Mouse (Mus musculus): ENCODE measurements around the gene Ubald2.
"Not testable (repeated sequence)": the region's sequence is repeated elsewhere in the genome, so short reads cannot be mapped to it uniquely, and the experiment has no call there.

The Ubald2 gene

DNA sequence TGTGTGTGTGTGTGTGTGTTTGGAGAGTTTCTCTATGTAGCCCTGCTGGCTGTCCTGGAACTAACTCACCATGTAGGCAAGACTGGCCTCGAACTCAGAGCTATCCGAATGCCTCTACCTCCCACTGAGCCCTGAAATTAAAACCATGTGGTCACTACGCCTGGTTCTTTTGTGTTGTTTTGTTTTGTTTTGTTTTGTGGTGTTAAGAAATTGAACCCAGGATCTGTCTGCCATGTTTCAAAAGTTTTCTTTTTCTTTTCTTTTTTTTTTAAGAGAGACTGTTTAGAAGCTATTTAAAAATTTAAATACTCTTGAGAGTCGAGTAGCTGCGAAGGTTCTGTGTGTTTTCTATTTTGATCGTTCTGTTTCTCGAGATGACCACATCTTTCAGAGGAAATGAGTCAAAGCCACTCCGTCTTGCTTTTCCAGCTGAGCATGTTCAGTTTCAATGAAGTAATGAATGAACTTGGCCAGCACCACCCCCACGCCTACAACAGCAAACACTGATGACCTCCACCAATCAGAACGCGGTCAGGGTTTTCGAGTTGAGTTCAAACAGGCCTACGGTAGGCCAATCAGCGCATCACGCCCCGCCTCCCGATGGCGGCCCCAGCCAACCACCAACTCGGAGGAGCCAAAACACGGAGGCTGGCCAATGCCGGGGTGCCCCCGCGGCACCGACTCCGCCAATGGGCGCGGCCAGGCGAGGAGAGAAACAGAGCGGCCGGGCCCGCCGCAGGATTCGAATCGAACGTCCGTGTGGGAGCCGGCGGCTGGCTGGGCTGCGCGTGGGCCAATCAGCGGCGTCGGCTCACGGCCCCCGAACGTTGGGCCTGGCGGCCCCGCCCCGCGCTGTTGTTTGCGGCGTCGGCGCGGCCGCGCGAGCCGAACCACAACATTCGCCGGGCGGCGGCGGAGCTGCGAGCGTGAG, at the start of gene Ubald2:
Ubald2 (plus strand) TSS at position 739 of the 931 bp plus-strand sequence.
- DNase-seq (ENCODE audit: low read depth, low spot score) = peak; percentile 100

DNA sequence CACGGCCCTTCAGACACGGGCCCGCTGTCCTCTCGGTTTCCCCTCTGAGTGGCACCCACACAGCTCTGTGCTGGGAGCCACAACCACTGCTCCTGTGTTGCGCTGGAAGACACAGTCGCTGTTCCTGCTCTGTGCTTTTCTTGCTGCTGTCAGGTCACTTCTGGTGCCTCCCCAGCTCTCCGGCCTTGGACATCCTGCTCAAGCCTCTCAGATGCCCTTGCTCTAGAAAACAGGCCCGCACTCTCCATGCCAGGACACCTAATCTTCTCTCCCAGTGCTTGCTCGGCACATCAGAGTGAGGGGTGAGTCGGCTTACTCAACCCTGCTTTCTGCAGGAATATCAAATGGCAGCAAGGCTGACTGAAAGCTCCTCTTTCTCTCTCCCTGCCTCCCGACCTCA, 49.7 kb upstream of the Ubald2 start:
- no peak for DNase-seq (ENCODE audit: low read depth, low spot score)

DNA sequence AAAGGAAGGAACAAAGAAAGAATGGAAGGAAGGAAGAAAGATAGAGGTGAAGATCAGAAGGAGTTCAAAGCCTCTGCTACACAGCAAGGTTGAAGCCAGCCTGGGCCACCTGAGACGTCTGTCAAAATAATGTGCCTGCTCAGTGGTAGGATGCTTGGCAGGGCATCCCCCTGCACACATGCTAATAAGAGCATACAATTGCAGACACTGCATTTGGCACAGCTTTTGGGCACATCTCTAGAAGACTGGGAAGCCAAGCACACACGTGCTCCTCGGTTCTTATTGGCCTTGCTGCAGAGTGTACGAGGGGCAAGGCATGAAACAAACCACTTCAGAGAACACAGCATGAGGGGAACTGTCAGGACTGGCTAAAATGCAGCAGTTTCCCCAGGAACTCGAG, 47.9 kb upstream of the Ubald2 start:
- no peak for DNase-seq (ENCODE audit: low read depth, low spot score)

DNA sequence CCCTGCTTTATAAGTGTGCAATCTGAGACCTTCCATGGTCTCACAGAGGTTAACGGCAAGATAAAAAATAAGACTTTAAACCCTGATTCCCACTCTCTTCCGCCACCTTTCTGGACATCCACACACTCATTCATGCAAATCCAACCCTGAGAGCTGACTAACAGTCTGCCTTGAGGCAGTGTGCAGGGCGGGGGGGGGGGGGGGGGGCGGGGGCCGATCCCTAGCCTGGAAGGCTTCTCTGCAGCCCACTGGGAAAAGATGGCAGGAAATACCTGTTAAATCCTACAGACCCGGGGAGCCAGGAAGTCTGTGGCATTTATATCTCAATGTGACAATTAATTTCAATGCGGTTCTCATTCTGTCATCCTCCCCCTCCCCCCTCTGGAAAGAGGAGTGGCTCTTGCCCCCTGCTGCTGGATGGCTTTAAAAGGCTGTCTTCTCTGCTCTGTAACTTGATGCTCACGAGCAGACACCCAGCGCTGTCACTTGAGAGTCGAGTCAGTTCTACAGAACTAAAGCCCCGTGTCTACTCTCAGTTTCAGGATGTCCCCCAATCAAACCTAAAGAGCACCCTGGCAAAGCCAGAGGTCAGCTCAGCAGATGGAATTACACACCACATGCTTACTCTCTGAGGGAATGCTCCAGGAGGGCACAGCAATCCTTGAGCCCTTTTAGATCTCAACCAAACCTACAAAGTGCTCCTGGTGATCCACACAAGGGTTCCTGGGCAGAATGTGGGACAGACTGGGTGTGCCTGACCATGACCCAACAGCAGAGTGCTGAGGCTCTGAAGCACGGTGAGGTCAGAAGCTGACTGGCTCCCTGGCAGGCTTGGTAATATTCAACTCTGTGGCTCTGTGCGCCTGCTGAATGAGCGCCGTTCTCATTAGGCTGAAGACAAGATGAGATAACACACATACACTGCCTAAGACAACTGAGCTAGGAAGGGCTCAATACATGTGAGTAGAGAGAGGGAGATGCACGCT, 46.5 kb upstream of the Ubald2 start:
- peak; percentile 89 for DNase-seq (ENCODE audit: low read depth, low spot score)

DNA sequence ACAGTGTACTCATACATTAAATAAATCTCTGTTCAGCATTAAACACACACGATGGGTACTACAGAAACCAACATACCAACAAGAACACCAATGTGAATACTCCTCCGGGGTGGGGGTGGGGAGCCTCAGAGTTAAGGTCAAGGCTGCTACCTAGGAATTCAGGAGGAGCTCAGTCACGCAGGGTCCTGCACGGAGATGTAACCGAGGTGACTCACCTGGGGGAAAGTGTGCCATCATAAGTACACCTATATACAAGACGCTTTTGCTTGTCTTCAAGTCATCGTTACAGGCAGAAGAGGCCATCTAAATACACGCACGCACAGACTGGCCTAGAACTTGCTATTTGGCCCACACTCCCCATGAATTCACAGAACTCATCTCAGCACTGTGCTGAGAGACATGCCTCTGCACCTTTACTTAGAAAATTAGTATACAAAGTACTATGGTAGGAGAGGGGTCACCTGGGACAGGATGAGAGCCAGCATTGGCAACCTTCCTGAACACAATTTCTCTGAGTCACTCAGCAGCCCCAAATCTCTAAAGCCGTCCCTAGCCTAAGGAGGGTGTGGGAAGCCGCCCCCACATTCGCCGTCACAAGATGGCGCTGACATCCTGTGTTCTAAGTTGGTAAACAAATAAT, 44.9 kb upstream of the Ubald2 start:
- DNase-seq (ENCODE audit: low read depth, low spot score) = no peak

DNA sequence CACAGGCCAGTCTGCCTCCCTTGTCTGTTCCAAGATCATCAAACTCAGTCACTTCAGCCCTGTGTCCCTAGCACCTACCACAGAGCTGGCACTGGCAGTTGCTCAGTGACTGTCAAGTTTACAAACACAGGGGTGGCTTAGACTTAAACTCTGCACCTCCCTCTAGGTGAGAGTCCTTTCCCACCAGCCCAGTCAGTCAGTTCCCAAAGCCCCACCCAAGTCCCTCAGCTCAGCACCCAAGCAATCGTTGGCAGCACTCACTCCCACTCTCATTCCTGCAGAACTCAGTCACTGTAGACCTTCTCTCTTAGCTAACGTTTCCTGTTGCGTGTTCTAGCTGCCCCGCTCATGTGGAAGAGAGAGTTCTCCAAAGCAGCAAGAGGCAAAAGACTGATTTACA, 39.1 kb upstream of the Ubald2 start:
- DNase-seq (ENCODE audit: low read depth, low spot score) = no peak

DNA sequence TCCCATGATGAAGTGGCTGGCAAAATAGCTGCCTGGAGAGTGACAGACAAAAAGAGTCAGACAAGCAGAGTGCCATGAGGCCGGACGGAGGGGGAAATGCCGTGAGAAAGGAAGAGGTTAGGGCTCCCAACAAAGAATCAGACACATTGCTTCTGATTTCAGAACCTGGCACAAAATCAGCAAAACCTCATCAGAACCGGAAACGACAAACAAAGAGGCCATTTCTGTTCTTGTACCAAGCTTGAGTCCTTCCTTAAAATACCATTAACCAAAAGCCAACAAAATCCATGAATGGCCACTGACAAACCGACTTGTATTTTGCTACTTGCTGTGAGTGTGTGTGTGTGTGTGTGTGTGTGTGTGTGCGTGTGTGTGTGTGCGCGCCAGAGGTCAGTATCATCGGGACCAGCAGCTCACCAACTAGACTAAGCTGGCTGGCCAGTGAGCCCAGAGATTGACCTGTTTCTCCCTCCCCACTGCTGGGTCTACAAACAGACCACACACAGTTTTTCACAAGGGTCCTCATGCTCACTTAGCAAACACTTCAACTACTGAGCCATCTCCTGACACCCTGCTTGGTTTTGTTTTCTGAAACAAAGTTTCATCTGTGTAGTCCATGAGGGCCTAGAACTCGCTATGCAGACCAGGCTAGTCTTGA, 37.5 kb upstream of the Ubald2 start:
- no peak for DNase-seq (ENCODE audit: low read depth, low spot score)

DNA sequence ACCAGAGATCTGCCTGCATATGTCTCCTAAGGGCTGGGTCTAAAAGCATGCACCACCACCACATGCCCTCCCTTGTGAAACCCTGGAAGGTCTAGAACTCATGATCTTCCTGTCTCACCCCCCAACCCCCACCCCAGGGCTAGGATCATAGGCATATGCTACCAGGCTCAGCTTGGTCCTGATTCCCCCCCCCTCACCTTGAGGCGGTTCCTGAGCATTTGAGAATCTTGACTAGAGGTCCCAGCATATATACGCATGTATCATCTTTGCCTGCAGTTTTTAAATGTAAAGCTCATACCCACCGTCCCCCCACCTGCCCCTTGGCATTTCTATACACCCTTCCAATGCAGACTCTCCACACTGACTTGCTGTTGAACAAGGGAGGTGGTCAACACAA, 37.0 kb upstream of the Ubald2 start:
- DNase-seq (ENCODE audit: low read depth, low spot score) = no peak

DNA sequence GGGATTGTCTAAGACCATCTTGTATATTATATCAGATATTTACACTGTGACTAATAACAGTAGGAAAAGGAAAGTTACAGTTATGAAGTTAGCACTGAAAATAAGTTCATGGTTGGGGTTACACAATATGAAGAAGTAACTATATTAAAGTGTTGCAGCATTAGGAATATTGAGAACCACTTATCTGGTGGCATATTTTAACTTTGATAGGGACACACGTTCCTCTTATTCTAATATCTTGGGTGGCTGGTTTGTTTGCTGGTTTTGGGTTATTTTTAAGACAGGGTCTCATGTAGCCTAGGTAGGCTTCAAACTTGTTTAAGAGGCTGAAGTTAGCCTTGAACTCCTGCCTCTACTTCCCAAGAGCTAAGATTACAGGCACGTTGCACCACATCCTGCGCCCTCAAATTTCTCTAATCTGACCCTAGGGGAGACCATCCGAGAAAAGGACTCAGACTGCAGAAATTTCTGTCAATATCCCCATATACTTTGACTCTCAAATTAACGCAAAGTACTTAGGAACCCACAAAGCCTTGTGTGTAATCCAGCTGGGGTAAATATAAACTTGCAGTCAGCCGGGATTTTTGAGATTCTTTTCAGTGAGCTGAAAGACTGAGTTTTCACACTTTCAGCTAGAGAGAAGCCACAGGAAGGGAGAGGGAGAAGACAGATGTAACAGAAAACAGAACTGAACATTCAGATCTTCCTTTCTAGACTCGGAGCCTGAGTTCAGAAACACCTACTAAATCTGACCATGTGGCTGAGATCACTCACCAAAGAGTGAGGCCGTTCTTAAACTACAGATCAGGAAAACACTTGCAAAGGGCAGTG, 36.2 kb upstream of the Ubald2 start:
- no peak for DNase-seq (ENCODE audit: low read depth, low spot score)

DNA sequence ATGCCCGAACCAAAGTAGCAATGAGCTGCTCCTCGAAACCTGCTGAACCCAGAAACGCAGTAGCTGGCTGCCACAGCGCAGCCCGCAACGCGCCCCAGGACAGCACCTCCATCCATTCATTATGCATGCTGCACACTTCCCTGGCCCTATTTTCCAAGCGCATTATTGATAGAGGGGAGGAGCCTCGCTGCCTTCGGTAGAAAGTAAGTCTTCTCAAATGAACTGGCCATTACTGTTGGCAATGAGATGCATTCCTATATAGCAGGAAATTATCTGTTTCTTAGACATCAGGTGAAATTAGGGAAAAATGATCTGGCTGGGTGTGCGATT, 35.6 kb upstream of the Ubald2 start:
- DNase-seq (ENCODE audit: low read depth, low spot score) = no peak

DNA sequence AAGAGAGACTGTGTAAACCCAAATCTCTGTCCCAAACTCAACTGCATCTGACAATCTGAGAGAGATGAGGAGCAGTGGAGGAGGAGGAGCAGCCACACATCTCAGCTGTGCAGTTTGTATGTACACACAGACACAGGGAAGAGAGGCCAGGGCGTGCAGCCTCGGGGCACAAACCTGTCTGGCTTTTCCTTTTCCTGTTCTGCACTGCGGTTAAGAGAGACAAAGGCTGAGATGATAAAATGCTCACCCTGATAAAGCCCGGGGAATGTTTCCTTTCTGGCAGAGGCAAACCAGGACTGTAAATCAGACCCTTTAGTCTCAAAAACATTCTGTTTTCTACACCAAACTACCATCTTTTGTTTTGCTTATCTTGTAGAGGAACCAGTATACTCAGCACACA, 33.3 kb upstream of the Ubald2 start:
- DNase-seq (ENCODE audit: low read depth, low spot score) = no peak

DNA sequence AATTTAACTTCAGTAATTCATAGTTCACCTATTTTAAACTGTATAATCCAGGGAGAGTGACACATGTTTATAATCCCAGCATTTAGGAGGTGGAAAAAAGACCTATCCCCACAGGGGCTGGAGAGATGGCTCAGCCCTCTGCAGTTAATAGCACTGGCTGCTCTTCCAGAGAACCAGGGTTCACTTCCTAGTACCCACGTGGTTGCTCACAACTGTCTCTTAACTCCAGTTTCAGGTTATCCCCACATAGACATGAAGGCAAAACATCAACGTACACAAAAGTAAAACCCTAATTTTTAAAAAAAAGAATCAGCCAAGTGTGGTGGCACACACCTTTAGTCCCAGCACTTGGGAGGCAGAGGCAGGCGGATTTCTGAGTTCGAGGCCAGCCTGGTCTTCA, 28.3 kb upstream of the Ubald2 start:
- DNase-seq (ENCODE audit: low read depth, low spot score) = no peak

DNA sequence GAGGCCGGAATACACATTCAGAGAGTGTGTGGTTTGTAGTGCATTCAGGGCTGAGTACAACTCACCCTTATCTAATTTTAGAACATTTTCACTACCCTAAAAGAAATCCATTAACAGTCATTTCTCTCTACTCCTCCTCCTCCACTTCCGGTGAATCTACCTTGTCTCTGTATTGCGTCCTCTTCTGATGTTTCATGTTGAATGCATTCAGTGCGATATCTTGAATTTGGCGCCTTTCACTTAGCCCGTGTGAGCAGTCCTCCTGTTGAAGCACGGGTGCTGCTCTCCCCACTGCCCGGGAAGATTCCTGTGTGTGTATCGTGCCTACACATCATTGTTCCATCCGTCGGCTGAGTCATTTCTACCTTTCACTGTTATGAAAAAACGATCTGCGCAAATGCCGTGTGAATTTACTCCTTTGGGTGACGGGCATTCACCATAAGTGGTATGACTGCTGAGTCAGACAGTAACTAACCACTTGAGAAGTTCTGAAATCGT, 27.6 kb upstream of the Ubald2 start:
- no peak for DNase-seq (ENCODE audit: low read depth, low spot score)

DNA sequence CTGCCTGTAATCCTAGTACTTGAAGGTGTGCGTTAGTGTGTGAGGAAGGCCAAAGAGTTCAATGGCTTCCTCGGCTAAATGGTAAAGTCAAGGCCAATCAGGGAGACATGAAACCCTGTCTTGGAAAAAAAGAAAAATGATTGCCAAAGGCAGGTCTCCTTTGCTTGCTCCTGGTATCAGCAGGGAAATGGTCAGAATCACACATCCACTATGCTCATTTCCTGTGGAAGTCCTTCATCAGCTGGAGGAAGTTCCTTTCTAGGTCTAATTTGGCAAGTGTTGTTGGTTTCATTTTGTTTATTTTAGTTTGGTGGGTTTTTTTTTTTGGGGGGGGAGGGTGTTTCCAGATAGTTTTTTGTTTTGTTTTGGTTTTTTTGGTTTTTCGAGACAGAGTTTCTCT, 24.9 kb upstream of the Ubald2 start:
- DNase-seq (ENCODE audit: low read depth, low spot score) = no peak

DNA sequence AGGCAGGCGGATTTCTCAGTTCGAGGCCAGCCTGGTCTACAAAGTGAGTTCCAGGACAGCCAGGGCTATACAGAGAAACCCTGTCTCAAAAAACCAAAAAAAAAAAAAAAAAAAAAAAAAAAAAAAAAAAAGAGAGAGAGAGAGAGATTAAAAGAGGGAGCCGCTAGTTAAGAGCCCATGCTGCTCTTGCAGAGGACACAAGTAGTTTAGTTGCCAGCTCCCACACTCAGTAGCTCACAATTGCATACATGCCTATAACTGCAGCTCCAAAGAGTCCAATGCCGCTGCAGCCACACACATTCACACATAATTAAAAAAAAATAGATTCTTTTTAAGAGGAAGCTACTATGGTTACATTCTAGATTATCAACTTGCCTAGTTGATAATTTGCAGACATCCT, 23.5 kb upstream of the Ubald2 start:
- not testable (repeated sequence) for DNase-seq (ENCODE audit: low read depth, low spot score)

DNA sequence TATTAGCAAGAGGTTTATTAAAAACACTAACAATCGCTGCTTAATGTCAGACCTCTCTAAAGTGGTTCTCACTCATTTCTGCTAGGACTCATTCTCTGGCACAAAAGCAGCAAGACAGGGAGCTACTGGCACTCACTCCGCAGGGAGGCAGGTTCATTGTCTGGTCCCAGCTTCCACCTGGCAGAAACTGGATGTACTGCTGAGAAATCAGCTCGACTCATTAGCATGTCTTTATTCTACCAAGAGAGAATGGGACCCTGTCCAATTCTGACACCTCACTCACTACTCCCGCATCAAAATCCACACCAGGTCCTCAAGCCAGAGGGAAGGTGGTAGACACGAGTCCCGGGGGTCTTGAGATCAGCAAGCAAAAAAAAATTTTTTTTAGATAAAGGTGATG, 22.3 kb upstream of the Ubald2 start:
- DNase-seq (ENCODE audit: low read depth, low spot score) = peak; percentile 75

DNA sequence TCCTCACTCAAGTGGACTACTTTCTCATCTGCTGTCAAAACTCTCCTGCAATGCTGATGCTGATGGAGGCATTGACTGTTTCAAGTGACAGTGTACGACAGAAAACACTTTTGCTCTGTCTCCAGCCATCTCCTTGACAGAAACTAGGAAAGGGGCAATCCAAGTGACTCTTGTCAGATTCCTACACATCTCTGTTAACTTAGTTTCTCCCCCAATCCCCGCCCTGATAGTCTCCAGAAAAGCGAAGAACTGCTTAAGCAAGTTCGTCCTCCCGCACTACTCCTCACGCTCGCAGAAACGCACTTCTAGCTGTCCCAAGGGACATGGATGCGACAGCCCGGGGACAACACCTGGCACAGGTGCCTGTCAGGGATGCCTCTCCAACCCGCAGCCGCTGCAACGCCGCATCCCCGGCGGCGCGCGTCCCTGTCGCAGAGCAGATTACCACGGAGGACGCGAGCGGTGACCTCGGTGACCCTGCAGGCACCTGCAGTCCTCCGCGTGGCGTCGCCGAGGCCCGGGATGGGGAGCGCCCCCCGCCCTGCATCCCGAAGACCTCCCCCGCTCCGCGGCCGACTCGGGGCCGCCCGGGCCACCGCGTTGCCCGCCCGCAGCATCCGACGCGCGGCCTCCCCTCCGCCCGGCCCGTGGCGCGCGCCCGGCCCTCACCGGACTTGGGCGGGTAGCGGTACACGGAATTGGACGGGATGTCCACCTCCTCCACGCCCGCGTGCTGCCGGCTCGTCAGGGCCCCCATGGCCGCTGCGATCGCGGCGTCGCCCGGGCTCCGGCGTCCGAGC, 21.7 kb upstream of the Ubald2 start:
- DNase-seq (ENCODE audit: low read depth, low spot score) = no peak

DNA sequence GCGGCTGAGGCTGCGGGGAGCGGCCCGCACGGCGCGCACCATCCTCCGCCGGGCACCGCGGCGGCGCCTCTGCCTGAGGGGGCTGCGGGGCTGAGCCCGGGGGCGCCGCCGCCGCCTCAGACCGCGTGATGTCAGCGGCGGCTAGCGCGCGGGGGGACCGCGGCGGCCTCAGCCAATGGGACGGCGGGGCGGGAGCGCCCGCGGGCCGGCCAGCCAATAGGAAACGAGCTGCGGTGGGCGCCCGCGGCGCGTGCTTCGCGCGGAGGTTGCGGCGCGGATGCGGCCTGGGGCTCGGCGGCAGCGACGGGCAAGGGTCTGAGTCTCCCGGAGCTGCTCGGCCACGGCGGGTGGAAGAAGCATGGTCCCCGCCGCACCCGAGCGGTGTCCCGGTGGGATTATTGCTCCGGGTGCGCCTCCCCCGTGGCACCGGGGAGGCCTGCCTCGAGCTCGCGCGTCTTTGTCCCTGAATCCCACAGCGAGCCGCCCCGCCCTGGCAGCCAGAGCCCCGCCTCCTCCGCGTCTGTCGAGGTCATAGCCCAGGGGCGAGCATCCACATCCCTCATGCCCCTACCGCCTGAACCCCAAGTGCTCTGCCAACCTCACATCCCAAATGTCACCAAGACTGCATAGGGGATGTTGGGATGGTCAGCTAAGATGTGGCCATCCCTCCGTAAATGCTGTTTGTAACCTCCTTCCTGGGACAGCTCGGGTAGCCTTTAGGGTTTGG, 20.8 kb upstream of the Ubald2 start, which contains the start of gene Rnf157:
Rnf157 (minus strand) TSS at position 129 of the 727 bp plus-strand sequence.
- DNase-seq (ENCODE audit: low read depth, low spot score) = no peak

DNA sequence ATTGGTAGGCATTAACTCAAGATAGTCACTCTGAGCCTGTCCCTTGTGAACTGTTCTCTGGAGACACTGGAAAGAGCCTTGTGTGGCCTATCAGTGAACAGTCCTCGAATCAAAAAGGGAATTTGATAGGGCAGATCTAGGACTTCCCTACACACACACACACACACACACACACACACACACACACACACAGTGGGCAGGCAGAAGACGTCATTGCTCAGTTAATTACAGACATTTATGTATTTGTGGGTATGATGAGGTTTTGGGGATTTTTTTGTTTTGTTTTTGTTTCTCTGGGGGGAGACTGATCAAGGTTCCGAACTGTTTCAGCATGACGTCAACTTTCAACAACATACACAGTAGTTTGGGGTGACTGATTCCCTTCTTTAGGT, 20.3 kb upstream of the Ubald2 start:
- no peak for DNase-seq (ENCODE audit: low read depth, low spot score)
